Mouse (Mus musculus) brain, embryonic 14.5 days (tissue): ENCODE measurements around the gene Prkcz. TPM values are rescaled to one million over a fixed set of nuclear protein-coding genes. Genes with fewer than 3 reads are reported as not detected.

Source experiments
- DNase-seq: peaks from one replicate; pipeline ENCODE4 v3.0.0-alpha.2; 2011; ENCODE audit warnings: low read depth
- CTCF ChIP-seq: fragments of 200-500 bp; IDR thresholded peaks from 2 replicates; pipeline ENCODE4 v1.5.1; 2012; ENCODE audit warnings: inconsistent platforms, mild to moderate bottlenecking, moderate library complexity, borderline replicate concordance; ENCODE audit not compliant: insufficient read depth, insufficient read length; ENCODE audit errors: extremely low read depth
- POLR2A ChIP-seq: fragments of 200-500 bp; IDR thresholded peaks from 2 replicates; pipeline ENCODE4 v1.6.1; 2012; ENCODE audit warnings: mild to moderate bottlenecking, inconsistent platforms, borderline replicate concordance; ENCODE audit not compliant: poor library complexity, insufficient read depth, insufficient read length, severe bottlenecking; ENCODE audit errors: extremely low read depth
- polyA plus RNA-seq: library from polyadenylated mRNA; depleted of rRNA; stranded (reverse); fragments of >200 nt; gene quantifications from 2 replicates; pipeline ENCODE4 v1.2.3, GENCODE M21; 2012

Gene Prkcz
- polyA plus RNA-seq, 1 experiment: 80.3 TPM

DNA sequence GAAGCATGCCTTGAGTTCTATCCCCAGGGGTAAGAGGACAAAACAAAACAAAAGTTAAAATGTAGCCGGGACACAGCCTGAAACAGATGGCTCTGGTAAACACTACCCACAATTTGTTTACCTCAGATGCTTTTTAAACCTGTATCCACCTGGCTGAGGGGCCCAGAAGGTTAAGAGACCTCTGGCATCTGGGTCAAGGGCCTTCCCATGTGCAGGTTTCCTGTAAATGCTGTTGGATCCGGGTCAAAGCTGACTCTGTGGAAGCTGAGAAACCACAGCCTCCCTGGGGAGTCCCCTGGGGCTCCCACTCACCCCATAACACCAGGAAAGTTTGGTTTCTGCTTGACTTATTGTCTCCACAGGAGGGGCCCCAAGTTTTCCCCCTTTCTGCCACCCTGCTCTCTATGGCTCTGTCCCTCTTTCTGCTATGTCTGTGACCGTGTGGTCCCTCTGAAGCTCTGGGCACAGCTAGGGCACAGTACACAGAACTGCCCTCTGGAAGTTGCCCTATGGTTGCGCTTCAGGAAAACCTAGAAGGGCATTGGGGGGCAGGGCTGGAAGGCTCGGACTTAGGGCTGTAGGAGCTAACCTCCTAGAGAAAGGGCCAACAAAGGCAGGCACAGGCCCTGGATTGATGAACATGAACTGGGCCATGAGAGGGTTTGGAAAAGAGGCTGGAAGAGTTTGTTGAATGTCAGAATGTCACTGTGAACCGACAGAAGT, 115.2 kb downstream of the Prkcz start:
- no peak for DNase-seq
- TF ChIP-seq POLR2A: no peak
- no peak for TF ChIP-seq CTCF

DNA sequence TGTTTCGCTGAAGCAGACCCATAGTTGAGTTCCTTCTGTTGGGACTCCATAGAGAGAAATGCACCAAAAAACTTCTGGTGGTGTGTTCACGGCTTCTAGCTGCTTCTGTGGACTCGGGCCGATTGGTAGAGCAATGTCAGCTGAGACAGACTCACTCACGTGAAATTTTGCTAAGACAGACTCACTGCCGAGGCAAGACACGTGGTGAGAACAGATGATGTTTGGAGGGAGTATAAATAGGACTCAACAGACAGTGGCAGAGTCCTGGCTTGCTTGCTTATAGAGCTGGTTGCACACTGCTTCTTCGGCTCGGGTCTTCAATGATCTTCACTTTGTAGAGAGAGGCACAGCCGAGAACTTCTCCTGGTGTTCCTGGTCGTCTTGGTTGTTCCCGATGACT, 117.9 kb downstream of the Prkcz start:
- TF ChIP-seq POLR2A (no peak), CTCF (no peak)
- no peak for DNase-seq

DNA sequence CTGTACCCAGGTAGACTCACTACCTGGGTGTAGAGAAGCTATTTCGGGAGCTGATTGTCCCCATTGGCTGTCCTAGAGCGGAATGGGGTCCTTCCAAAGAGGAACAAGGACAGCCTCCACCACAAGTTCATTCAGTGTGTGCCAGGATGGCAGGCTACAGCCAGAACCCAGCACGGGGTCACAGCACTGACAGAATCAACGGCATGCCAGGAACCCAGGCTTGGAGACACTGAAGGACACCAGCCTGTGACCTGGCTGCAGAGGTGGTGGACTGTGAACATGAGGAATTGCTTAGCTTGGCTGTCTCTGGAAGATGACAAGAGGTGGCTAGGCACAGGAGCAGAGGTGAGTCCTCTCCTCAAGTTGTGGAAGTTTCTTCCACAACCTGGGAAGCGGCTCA, 118.9 kb downstream of the Prkcz start:
- TF ChIP-seq CTCF (no peak), POLR2A (no peak)
- DNase-seq: no peak

DNA sequence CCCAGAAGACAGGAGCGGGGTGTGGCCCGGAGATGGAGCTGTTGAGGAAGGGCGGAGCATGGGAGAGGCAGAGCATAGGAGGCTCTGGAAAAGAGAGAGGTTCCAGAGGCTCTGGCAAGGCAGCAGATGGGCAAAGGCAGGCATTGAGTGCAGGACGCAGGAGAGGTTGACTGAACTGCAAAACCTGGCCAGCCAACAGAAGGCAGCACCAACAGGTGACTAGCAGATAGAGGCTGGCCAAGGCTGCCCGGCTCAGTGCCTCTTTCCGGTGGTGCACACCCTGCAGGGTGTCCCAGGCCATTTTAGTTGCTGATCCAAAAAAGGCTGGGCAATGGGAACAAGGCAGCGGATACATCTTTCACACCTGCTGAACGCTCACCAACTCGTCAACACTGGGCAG, 119.4 kb downstream of the Prkcz start:
- DNase-seq: no peak
- no peak for TF ChIP-seq POLR2A
- no peak for TF ChIP-seq CTCF

DNA sequence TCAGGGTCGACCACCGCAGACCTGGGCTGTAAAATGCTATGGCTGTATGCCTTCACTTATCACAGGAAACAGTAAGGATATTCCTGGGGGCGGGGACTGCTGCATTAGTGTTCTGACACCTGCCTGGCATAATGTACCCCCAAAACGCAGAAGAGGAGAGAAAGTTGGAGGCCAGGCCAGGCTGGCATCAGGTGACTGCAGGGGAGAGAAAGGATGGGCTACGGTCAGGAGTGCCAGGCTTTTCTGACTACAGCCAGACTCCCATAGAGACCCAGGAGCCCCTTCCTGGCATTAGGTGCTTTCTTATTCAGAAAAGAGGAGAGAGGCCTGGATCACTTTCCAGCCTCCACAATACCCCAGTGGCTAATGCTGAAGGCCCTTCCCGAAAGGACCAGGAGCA, 121.7 kb downstream of the Prkcz start:
- no peak for DNase-seq
- TF ChIP-seq POLR2A (no peak), CTCF (no peak)

DNA sequence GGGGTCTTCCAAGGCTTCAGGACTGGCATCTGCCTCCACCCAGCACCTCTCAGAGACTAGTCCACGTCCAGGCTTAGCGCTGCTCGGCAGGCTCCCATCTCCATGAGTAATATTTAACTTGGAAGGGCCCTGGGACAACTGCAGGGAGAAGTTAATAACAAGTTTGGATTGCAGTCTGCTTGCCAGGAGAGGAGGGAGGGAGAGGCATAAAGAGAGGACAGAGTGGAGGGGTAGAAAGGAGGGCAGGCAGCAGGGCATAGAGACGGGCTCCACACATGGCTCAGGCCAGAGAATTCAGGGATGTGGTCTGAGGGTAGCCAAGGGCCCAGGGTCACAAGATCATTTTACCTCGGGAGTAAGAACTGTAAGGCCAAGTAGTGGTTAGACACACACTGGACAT, 122.9 kb downstream of the Prkcz start:
- no peak for DNase-seq
- TF ChIP-seq CTCF (no peak), POLR2A (no peak)

DNA sequence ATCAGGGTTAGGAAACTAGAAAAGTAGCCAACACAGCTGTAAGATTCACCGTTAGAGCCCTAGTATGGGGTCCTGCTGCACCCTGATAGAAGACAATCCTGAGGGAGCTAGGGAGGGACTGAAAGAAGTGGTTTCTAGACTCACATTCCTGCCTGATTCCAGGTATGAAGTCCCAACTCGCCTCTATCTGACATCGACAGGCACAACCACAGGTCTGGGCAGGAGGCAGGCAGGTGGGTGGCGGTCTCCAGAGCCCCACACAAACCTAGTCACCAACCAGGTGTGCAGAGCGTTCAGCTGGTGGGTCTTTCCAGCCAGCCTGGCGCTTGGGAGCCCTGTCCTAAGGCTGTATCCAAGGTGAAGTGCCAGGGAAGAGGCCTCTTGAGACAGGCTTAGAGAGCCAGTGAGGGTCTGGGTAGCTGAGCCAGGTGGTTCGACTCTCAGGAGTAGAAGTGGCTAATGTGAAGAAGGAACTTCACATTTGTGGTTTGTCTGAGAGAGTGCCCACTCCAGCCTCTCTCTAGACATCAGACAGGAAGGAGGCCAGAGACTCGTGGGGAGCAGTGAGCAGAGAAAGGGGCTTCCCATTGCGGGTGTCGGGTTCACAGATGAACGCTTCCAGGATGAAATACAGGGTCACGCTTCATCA, 124.3 kb downstream of the Prkcz start:
- no peak for DNase-seq
- no peak for TF ChIP-seq POLR2A
- TF ChIP-seq CTCF: no peak

DNA sequence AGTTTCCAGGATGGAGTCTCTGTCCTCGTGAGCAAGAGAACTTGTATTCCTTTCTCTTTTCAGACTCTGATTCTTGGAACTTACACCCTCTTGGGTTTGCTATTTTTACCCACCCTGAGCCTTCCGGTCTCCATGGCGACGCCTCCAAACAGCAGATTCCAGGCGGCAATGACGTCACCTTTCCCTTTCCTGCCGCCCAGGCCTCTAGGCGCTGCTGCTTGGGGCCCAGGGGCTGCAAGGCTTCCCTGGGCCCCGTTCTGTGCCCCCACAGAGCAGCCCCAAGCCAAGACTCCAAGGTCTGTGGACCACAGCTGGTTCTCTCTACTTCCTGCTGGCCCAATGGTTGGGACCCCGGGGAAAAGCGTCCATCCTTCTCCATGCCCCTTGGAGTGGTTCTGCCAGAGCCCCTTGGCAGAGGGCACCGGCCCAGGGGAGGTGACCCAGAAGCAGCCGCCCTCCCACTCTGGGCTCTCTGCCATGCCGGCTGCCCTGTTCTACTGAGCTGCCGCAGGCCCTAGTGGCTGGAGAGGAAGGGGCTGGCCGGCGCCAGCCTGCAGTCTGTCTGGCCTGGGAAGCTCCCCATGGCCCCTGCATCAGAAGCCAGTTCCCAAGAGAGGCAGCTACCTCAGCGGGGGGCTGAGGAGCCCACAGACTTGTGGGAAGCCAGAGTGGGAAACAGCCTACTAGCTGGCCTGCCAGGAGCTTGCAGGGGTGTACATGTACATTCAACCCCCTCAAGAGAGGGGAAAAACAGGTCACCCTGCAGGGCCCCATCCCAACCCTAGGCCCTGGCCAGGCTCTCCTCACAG, 125.6 kb downstream of the Prkcz start:
- TF ChIP-seq POLR2A: peak; percentile 26; the same call in 1 of the 2 replicates
- no peak for TF ChIP-seq CTCF
- peak; percentile 95 for DNase-seq

DNA sequence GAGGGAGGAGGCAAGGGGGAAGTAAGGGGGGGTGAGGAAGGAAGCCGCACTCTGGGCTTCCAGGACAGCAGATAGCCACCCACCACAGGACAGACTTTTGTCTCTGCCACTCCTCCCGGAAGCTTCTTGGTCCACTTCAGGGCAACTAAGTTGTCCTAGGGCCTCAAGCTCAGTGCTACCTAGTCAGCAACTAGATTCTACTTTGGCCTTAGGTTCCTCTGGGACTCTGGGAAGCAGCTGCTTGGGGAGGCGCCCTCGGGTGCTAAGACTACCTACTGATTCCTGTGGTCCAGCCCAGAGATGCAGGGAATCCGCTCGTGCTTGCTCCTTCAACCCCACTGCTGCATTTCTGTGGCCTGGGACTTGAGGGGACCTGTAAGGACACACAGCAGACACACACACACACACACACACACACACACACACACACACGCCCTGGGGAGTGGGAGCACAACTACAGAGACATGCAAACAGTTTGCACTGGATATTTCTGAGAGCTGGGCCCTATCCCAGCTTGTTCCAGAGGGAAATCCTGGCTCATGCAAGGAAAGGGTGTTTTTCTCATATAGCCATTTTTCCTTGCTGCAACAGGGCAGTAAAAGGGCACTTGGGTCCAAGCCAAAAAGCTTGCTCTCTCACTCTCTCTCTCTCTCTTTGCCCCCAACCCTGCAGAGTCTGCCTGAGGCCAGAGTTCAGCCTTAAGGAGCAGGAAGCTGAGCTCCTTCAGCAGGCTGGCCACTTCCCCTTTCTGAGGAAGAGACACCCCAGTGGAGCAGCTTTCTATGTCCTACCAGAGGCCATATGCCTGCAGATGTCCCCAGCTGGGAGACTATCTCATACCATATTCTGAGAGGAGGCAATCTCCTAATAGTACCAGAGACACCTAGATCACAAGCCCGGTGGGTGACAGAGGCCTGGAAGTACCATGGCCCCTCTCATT, 126.5 kb downstream of the Prkcz start:
- TF ChIP-seq POLR2A (no peak), CTCF (no peak)
- peak; percentile 58 for DNase-seq

DNA sequence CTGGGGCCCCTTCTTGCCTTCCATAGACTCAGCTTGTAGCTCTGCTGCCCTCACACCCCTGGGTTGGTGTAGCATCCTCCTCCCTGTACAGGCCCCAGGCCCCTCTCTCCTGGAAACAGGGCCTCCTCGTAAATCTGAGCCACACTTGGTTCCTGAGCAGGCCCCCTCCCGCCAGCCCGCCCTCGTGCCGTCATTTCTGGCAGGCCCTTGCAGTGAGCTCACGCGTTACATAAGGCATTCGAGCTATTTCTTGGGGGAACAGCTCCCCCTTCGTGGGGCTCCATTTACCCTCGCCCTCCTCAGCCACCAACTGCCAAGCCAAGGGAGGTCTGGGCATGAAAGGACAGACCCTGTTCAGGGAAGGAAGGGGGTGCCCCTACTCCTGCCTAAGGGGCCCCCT, 127.3 kb downstream of the Prkcz start:
- peak; percentile 92 for DNase-seq
- no peak for TF ChIP-seq CTCF
- no peak for TF ChIP-seq POLR2A
